Mouse (Mus musculus) Patski (cell line): ENCODE results near the gene Actrt2. TPM values are rescaled to one million over a fixed set of nuclear protein-coding genes. Genes with fewer than 3 reads are reported as not detected.

Source experiments
- ATAC-seq: fragments of 100-300 bp; one replicate; pipeline ENCODE4 v1.8.0; 2021
- CTCF ChIA-PET: fragments of 350-600 bp; sonication (Branson Sonifier 250); formaldehyde crosslinking; loops from one replicate; lab custom pipeline; 2022; ENCODE audit warnings: inconsistent platforms; lab: Charles Lee
- POLR2A ChIA-PET: fragments of 350-600 bp; sonication (Branson Sonifier 250); formaldehyde crosslinking; loops from one replicate; lab custom pipeline; 2022; ENCODE audit warnings: antibody characterized with exemption, inconsistent platforms; lab: Charles Lee
- DNase-seq: peaks from one replicate; pipeline ENCODE4 v3.0.0-alpha.2; 2011; ENCODE audit warnings: low read depth, low spot score
- H3K27me3 ChIP-seq: fragments of 371-371 bp; one replicate; pipeline ENCODE4 v1.5.1; 2021
- CTCF ChIP-seq: fragments of 100-300 bp; IDR thresholded peaks from one replicate; pipeline ENCODE4 v1.5.1; 2021
- in situ Hi-C: fragments of 300-500 bp; cut with MboI; formaldehyde crosslinking; loops from 3 replicates; pipeline ENCODE4 v1.11.1; 2018; ENCODE audit warnings: low pct_unique_long_range_greater_than_20kb, mixed read lengths
- polyA plus RNA-seq: library from polyadenylated mRNA; unstranded; gene quantifications from one replicate; pipeline ENCODE4 v1.2.3, GENCODE M21; 2021

The Actrt2 gene
- polyA plus RNA-seq, 1 experiment from 2014 or later = not detected

- in situ Hi-C loops = no loop called here
- CTCF ChIA-PET = no interaction called here
- POLR2A ChIA-PET = no interaction called here
- no peak for ATAC-seq
- H3K27me3 ChIP-seq = peaks cover 17% of the 10 kb centered on the region
- no peak for DNase-seq
- no peak for TF ChIP-seq CTCF
Observed at GRCm38 (mm10) chr4:154655134-154655910, 12.3 kb downstream of the Actrt2 start.

GRCm38 (mm10) chr4:154652494-154652893, 15.2 kb downstream of the Actrt2 start:
- no peak for DNase-seq
- peaks cover 14% of the 10 kb centered on the region for H3K27me3 ChIP-seq
- ChIA-PET POLR2A (no interaction called here), CTCF (no interaction called here)
- TF ChIP-seq CTCF = no peak
- ATAC-seq = no peak
- in situ Hi-C loops = no loop called here

GRCm38 (mm10) chr4:154649083-154649747, 18.5 kb downstream of the Actrt2 start:
- POLR2A ChIA-PET = no interaction called here
- no peak for DNase-seq
- TF ChIP-seq CTCF = no peak
- ATAC-seq = no peak
- in situ Hi-C loops = no loop called here
- peaks cover 4% of the 10 kb centered on the region for H3K27me3 ChIP-seq
- CTCF ChIA-PET = no interaction called here

- ChIA-PET CTCF (no interaction called here), POLR2A (interaction anchor here (0.6 kb wide), 1 partner anchor 1723 kb away, joined by 4 read pairs; no protein-coding TSS in a partner anchor)
- DNase-seq (no peak), ATAC-seq (no peak)
- in situ Hi-C loops = no loop called here
- H3K27me3 ChIP-seq = peaks cover 27% of the 10 kb centered on the region
- no peak for TF ChIP-seq CTCF
Observed at GRCm38 (mm10) chr4:154642496-154642895, 25.2 kb downstream of the Actrt2 start.

GRCm38 (mm10) chr4:154641296-154642110, 26.2 kb downstream of the Actrt2 start:
- DNase-seq (no peak), ATAC-seq (no peak)
- TF ChIP-seq CTCF = no peak
- in situ Hi-C loops = no loop called here
- H3K27me3 ChIP-seq = peaks cover 33% of the 10 kb centered on the region
- ChIA-PET POLR2A (no interaction called here), CTCF (interaction anchor here (1.2 kb wide), 1 partner anchor 13 kb away, joined by 3 read pairs; no protein-coding TSS in a partner anchor)

GRCm38 (mm10) chr4:154640443-154641295, 27.0 kb downstream of the Actrt2 start:
- DNase-seq (no peak), ATAC-seq (no peak)
- in situ Hi-C loops = no loop called here
- TF ChIP-seq CTCF = no peak
- ChIA-PET CTCF (interaction anchor here (1.2 kb wide), 1 partner anchor 14 kb away, joined by 3 read pairs; no protein-coding TSS in a partner anchor), POLR2A (no interaction called here)
- peaks cover 33% of the 10 kb centered on the region for H3K27me3 ChIP-seq

- H3K27me3 ChIP-seq = peaks cover 38% of the 10 kb centered on the region
- in situ Hi-C loops = no loop called here
- DNase-seq (no peak), ATAC-seq (no peak)
- POLR2A ChIA-PET = no interaction called here
- CTCF ChIA-PET = interaction anchor here (0.8 kb wide), 1 partner anchor 311 kb away, joined by 4 read pairs; no protein-coding TSS in a partner anchor
- no peak for TF ChIP-seq CTCF
Observed at GRCm38 (mm10) chr4:154639591-154640442, 27.9 kb downstream of the Actrt2 start.

GRCm38 (mm10) chr4:154639126-154639525, 28.5 kb downstream of the Actrt2 start:
- POLR2A ChIA-PET = no interaction called here
- TF ChIP-seq CTCF = no peak
- in situ Hi-C loops = no loop called here
- CTCF ChIA-PET = interaction anchor here (0.8 kb wide), 1 partner anchor 310 kb away, joined by 4 read pairs; no protein-coding TSS in a partner anchor
- peaks cover 45% of the 10 kb centered on the region for H3K27me3 ChIP-seq
- no peak for ATAC-seq
- no peak for DNase-seq

GRCm38 (mm10) chr4:154638320-154638886, 29.3 kb downstream of the Actrt2 start:
- POLR2A ChIA-PET = no interaction called here
- DNase-seq (no peak), ATAC-seq (no peak)
- H3K27me3 ChIP-seq = peaks cover 50% of the 10 kb centered on the region
- in situ Hi-C loops = no loop called here
- CTCF ChIA-PET = no interaction called here
- no peak for TF ChIP-seq CTCF
